Mouse (Mus musculus) limb, embryonic 11.5 days (tissue): Measurements from ENCODE around the gene Cemip. TPM values are rescaled to one million over a fixed set of nuclear protein-coding genes. Genes with fewer than 3 reads are reported as not detected.
A peak's percentile ranks its signal among the peaks of the same experiment; 100 is the strongest.

Source experiments
- ATAC-seq: fragments of 200-750 bp; cut with Nextera tagmentation; 2 replicates; pipeline ENCODE4 v1.8.0; 2017; ENCODE audit warnings: low read depth; ENCODE audit not compliant: insufficient number of reproducible peaks, low FRiP score, low TSS enrichment
- DNase-seq: peaks from one replicate; pipeline ENCODE4 v3.0.0-alpha.2; 2015; ENCODE audit warnings: low spot score
- H3K27ac ChIP-seq: fragments of 300-500 bp; sonication (generic); replicated peaks from 2 replicates; pipeline ENCODE4 v1.5.1; 2014; ENCODE audit warnings: low read depth, mild to moderate bottlenecking, low read length
- H3K27me3 ChIP-seq: fragments of 300-500 bp; sonication (generic); 2 replicates; pipeline ENCODE4 v1.6.1; 2014; ENCODE audit warnings: mild to moderate bottlenecking, low read length, mixed read lengths; ENCODE audit not compliant: control insufficient read depth, insufficient read depth
- H3K36me3 ChIP-seq: fragments of 300-500 bp; sonication (generic); 2 replicates; pipeline ENCODE4 v1.6.1; 2014; ENCODE audit warnings: mild to moderate bottlenecking, low read length, moderate library complexity, mixed read lengths; ENCODE audit not compliant: control insufficient read depth, insufficient read depth
- H3K4me1 ChIP-seq: fragments of 300-500 bp; sonication (generic); 2 replicates; pipeline ENCODE4 v1.6.1; 2014; ENCODE audit warnings: low read length, mixed read lengths; ENCODE audit not compliant: control insufficient read depth, insufficient read depth
- H3K4me2 ChIP-seq: fragments of 300-500 bp; sonication (generic); 2 replicates; pipeline ENCODE4 v1.6.1; 2014; ENCODE audit warnings: low read depth, mild to moderate bottlenecking, moderate library complexity; ENCODE audit not compliant: severe bottlenecking
- H3K4me3 ChIP-seq: fragments of 300-500 bp; sonication (generic); 2 replicates; pipeline ENCODE4 v1.5.1; 2014; ENCODE audit warnings: low read depth, low read length
- H3K9ac ChIP-seq: fragments of 300-500 bp; sonication (generic); 2 replicates; pipeline ENCODE4 v1.6.1; 2014; ENCODE audit warnings: mild to moderate bottlenecking, low read length
- H3K9me3 ChIP-seq: fragments of 300-500 bp; sonication (generic); 2 replicates; pipeline ENCODE4 v1.6.1; 2016; ENCODE audit warnings: low read length; ENCODE audit not compliant: control insufficient read depth
- WGBS: fragments of 180-500 bp; shearing (Covaris S2); extraction: QIAGEN DNeasy Blood & Tissue Kit; methylation state at CpG from one replicate; pipeline ENCODE4 v1.1.7; 2014; 5-methylcytosine and 5-hydroxymethylcytosine counted together
- polyA plus RNA-seq: library from polyadenylated mRNA; unstranded; fragments of >200 nt; fragmentation: Nextera tagmentation; extraction: Ambion mirVana; gene quantifications from 2 replicates; pipeline ENCODE4 v1.2.1, GENCODE M21; 2014

Gene Cemip
- polyA plus RNA-seq, 1 experiment from 2014 or later = not detected

DNA sequence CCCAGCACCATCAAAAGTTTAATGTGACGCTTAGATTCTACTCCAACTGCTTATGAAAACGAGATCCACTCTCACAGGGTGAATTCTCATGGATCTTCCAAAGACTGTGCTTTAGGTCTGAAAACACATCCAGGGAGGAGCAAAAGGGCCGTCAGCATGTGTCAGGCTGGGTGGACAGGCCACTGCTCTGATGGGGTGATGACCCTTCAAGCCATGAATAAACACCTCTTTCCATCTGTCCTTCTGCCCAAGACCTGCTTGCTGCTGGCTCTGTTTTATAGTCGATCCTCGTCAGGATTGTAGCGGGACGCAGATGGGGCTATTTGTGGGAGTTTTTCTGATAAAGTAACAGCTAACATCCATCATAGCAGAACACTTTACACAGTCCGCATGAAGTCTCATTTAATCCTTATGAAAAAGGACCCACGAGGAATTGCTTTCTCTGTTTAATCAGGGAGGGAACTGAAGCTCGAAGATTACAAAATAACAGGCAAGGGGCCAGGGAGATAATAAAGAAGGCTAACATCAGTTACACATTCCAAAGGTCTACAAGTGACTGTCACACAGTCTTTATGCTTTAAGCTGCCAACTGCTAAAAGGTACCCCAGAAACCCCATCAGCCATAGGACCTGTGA is 25.5 kb upstream of the Cemip start:
- H3K27me3 ChIP-seq = no peaks in the 10 kb centered on the region
- no peaks in the 10 kb centered on the region for H3K4me1 ChIP-seq
- H3K9me3 ChIP-seq = no peaks in the 10 kb centered on the region
- ATAC-seq (no peak), DNase-seq (no peak)
- no peak overlapping the region for H3K27ac ChIP-seq
- H3K36me3 ChIP-seq = peaks cover 3% of the 10 kb centered on the region; the same call in 1 of the 2 replicates
- no peak overlapping the region for H3K9ac ChIP-seq
- 71% methylated on average over 10 of the region's 10 CpGs for WGBS
- H3K4me2 ChIP-seq = no peak overlapping the region
- no peak overlapping the region for H3K4me3 ChIP-seq

DNA sequence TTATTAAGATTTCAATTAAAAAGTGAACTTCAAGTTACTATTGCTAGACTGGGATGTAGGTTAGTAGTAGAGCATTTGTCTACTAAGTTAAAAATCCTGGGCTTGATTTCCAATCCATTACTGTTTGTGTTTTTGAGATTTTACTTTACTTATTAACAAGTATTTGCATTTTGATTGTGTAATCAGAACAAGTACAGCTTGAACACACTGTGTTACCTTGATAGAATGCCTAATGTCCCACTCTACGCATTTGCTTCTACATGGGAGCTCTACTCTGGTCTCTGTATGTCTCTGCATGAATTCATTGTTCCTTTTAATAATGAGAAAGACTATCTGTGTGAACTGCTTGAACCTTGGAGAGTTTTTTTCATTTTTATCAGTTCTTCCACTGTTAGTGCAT is 20.6 kb upstream of the Cemip start:
- H3K27ac ChIP-seq = no peak overlapping the region
- H3K9ac ChIP-seq = no peak overlapping the region
- DNase-seq (no peak), ATAC-seq (no peak)
- no peaks in the 10 kb centered on the region for H3K4me1 ChIP-seq
- H3K9me3 ChIP-seq = no peaks in the 10 kb centered on the region
- H3K27me3 ChIP-seq = no peaks in the 10 kb centered on the region
- no peak overlapping the region for H3K4me3 ChIP-seq
- no peak overlapping the region for H3K4me2 ChIP-seq
- WGBS = 98% methylated on average over 1 of the region's 1 CpGs
- no peaks in the 10 kb centered on the region; the same call in 1 of the 2 replicates for H3K36me3 ChIP-seq

DNA sequence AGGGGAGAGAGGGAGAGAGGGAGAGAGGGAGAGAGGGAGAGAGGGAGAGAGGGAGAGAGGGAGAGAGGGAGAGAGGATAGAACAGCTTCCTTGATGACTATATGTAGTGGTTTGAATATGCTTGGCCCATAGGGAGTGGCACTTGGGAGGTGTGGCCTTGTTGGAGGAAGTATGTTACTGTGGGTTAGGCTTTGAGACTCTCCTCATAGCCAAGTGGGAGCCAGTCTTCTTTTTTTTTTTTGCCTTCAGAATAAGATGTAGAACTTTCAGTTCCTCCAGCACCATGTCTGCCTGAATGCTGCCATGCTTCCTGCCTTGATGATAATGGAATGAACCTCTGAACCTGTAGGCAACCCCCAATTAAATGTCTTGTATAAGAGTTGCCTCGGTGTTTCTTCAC is 16.3 kb upstream of the Cemip start:
- H3K27me3 ChIP-seq = no peaks in the 10 kb centered on the region
- H3K27ac ChIP-seq = no peak overlapping the region
- 92% methylated on average over 1 of the region's 1 CpGs for WGBS
- H3K4me3 ChIP-seq = no peak overlapping the region
- H3K9ac ChIP-seq = no peak overlapping the region
- DNase-seq (no peak), ATAC-seq (no peak)
- no peaks in the 10 kb centered on the region for H3K4me1 ChIP-seq
- H3K9me3 ChIP-seq = no peaks in the 10 kb centered on the region
- no peaks in the 10 kb centered on the region for H3K36me3 ChIP-seq
- H3K4me2 ChIP-seq = no peak overlapping the region

DNA sequence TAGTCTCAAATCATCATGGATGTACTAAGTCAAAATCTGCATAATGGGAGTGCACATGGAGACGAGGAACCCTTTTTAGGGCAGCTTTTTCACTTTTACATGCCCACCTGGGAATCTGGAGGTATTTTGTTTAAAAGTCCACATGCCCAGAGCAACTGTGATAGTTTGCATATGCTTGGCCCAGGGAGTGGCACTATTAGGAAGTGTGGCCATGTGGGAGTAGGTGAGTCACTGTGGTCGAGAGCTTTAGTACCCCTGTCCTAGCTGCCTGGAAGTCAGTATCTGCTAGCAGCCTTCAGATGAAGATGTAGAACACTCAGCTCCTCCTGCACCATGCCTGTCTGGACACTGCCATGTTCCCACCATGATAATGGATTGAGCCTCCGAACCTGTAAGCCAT is 14.4 kb upstream of the Cemip start:
- Histone ChIP-seq H3K9ac (no peak overlapping the region), H3K27me3 (no peaks in the 10 kb centered on the region), H3K4me1 (no peaks in the 10 kb centered on the region), H3K9me3 (no peaks in the 10 kb centered on the region), H3K36me3 (no peaks in the 10 kb centered on the region), H3K4me3 (no peak overlapping the region), H3K27ac (no peak overlapping the region), H3K4me2 (no peak overlapping the region)
- 78% methylated on average over 3 of the region's 3 CpGs for WGBS
- no peak for ATAC-seq
- no peak for DNase-seq

DNA sequence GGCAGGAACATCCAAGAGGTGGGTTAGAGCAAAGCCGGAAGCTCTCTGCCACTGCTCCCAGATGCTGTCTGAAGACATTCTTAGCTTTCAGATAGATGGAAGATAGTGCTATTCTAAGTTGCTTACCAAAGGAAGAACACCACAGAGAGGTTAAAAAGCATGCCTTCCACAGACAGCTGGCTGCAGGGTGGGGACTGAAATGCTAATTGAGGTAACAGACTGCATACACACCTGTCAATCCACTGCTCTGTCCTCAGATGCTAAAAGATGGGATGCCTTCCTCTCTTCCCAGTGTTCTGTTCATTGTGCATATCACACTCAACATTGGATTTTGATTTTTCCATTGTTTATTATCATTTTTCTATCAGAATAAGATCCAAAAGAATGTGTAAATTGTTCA is 11.8 kb upstream of the Cemip start:
- Histone ChIP-seq H3K27ac (no peak overlapping the region), H3K36me3 (no peaks in the 10 kb centered on the region), H3K27me3 (no peaks in the 10 kb centered on the region), H3K4me1 (no peaks in the 10 kb centered on the region), H3K4me2 (no peak overlapping the region), H3K9me3 (no peaks in the 10 kb centered on the region), H3K4me3 (no peak overlapping the region), H3K9ac (no peak overlapping the region)
- ATAC-seq (no peak), DNase-seq (no peak)
- 96% methylated on average over 1 of the region's 1 CpGs for WGBS

DNA sequence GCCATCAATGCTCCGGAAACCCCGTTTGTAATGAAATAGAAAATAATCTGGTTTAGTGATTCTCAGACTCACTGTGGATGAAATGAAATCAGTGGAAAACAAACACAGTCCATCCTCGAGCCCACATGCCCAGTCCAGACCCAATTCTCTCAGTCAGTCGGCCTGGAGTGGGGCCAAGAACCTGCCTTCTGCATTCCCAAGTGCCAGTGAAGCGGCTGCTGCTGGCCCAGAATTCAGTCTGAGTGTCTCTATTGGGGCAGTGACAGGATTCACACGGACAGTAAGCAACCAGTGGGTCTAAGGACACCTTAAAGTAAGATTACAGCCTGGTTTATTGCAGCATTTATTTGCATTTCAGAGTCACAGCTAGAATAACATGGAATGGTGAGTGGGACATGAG is 10.2 kb upstream of the Cemip start:
- 80% methylated on average over 6 of the region's 6 CpGs for WGBS
- H3K36me3 ChIP-seq = no peaks in the 10 kb centered on the region
- ATAC-seq (no peak), DNase-seq (no peak)
- H3K9me3 ChIP-seq = no peaks in the 10 kb centered on the region
- H3K9ac ChIP-seq = no peak overlapping the region
- no peak overlapping the region for H3K27ac ChIP-seq
- H3K4me3 ChIP-seq = no peak overlapping the region
- H3K4me1 ChIP-seq = no peaks in the 10 kb centered on the region
- no peak overlapping the region for H3K4me2 ChIP-seq
- H3K27me3 ChIP-seq = no peaks in the 10 kb centered on the region

DNA sequence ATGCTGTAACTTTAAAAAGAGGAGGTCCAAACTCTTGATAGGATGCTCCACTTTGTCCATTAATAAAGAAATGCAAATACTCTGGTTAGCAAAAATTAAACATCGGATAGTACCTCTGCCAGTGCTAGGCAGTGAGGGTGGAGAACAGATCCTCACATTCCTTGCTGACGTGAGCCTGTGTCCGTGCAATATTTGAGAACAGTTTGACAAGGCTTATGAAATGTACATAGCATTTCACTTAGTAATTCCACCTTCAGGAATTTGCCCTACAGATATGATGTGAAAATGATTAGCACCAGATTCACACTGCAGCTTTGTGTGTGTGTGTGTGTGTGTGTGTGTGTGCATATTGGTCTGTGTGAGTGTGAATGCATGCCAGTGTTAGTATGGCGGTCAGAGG is 4.5 kb upstream of the Cemip start:
- no peak overlapping the region for H3K4me2 ChIP-seq
- H3K9me3 ChIP-seq = no peaks in the 10 kb centered on the region
- 84% methylated on average over 4 of the region's 4 CpGs for WGBS
- no peaks in the 10 kb centered on the region for H3K36me3 ChIP-seq
- H3K27me3 ChIP-seq = peaks cover 8% of the 10 kb centered on the region
- no peak overlapping the region for H3K4me3 ChIP-seq
- ATAC-seq = no peak
- H3K4me1 ChIP-seq = no peaks in the 10 kb centered on the region
- no peak overlapping the region for H3K27ac ChIP-seq
- DNase-seq = no peak
- H3K9ac ChIP-seq = no peak overlapping the region

DNA sequence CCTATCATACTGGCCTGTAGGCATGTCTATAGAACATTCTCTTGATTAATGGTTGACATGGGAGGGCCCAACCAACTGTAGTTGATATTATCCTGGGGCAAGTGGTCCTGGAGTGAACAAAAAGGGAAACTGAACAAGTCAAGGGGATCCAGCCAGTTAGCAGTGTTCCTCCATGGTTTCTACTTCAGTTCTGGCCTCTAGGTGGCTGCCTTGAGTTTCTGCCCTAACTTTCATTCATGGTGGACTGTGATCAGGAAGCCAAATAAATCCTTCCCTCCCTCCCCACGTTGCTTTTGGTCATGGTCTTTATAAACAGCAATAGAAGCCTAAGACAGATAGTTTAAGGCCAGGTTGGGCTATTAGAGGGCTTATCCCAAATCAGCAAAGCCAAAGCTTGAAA is 3.5 kb upstream of the Cemip start:
- H3K4me3 ChIP-seq = no peak overlapping the region
- ATAC-seq (no peak), DNase-seq (no peak)
- WGBS = 15% methylated on average over 1 of the region's 1 CpGs
- H3K27ac ChIP-seq = no peak overlapping the region
- no peaks in the 10 kb centered on the region for H3K9me3 ChIP-seq
- H3K27me3 ChIP-seq = peaks cover 18% of the 10 kb centered on the region
- no peak overlapping the region for H3K9ac ChIP-seq
- no peaks in the 10 kb centered on the region for H3K36me3 ChIP-seq
- no peak overlapping the region for H3K4me2 ChIP-seq
- H3K4me1 ChIP-seq = 0 out of 2 replicates have a peak, but pooled peaks cover 3% of the 10 kb centered on the region

DNA sequence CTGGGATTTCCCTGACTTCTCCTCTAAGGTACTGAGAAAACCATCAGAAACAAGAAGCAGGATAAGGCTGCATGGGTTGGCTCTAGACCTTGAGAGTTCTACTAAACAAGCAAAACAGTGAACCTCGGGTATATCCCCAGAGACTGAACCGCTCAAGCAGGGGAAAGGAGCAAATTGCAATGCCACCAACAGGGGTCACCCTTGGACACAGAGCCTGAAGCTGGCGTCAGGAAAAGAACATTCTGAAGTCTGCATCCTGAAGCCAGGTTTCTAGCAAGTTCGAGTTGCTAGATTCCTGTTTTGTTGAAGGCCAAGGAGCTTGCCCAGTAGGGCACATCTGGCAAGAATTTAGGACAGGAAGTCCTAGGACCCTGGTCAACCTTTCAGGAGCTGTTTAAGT is 2.7 kb upstream of the Cemip start:
- Histone ChIP-seq H3K9ac (no peak overlapping the region), H3K27me3 (peaks cover 20% of the 10 kb centered on the region), H3K36me3 (no peaks in the 10 kb centered on the region), H3K27ac (no peak overlapping the region), H3K4me2 (no peak overlapping the region), H3K9me3 (no peaks in the 10 kb centered on the region), H3K4me1 (0 out of 2 replicates have a peak, but pooled peaks cover 3% of the 10 kb centered on the region), H3K4me3 (no peak overlapping the region)
- ATAC-seq = no peak
- peak; percentile 82 for DNase-seq
- WGBS = 18% methylated on average over 4 of the region's 4 CpGs
